7 mouse cellular contexts compared by ENCODE assay signal in genomic region chr7:141538852-141539555, GRCm38 (mm10). TPM values are rescaled to one million over a fixed set of nuclear protein-coding genes. Genes with fewer than 3 reads are reported as not detected.
A peak's percentile ranks its signal among the peaks of the same experiment; 100 is the strongest.
DNase-seq lines count a peak whose midpoint lies in the region; ATAC-seq and TF ChIP-seq lines count a peak whose summit lies in the region.

No protein-coding gene starts in this region.

- H3K36me3 ChIP-seq in kidney, embryonic 14.5 days (ENCODE audit: control insufficient read depth, insufficient read depth, low read length) = no peaks in the 10 kb centered on the region
- no peaks in the 10 kb centered on the region for H3K36me3 ChIP-seq in ES-E14 (ENCODE audit: control insufficient read depth, insufficient read depth, low read length, poor library complexity, severe bottlenecking)
- no peaks in the 10 kb centered on the region for H3K36me3 ChIP-seq in embryonic facial prominence, embryonic 12.5 days
- H3K36me3 ChIP-seq in intestine, embryonic 16.5 days (ENCODE audit: control insufficient read depth, insufficient read depth, low read length) = no peaks in the 10 kb centered on the region
- no peaks in the 10 kb centered on the region for H3K36me3 ChIP-seq in midbrain, postnatal 0 days (ENCODE audit: insufficient read depth, low read length)

- H3K4me2 ChIP-seq in kidney, embryonic 14.5 days (replicated peaks; ENCODE audit: low read depth, low read length) = peak overlapping the region; percentile 81
- H3K4me2 ChIP-seq in embryonic facial prominence, embryonic 12.5 days (replicated peaks) = peak overlapping the region; percentile 91
- H3K4me2 ChIP-seq in intestine, embryonic 16.5 days (ENCODE audit: low read depth, low read length) = peak overlapping the region; percentile 73
- H3K4me2 ChIP-seq in midbrain, postnatal 0 days (ENCODE audit: low read depth, low read length, poor library complexity, severe bottlenecking) = peak overlapping the region; percentile 85

- 11% methylated on average over 18 of the region's 18 CpGs for WGBS in kidney, embryonic 14.5 days
- 14% methylated on average over 18 of the region's 18 CpGs for WGBS in embryonic facial prominence, embryonic 12.5 days
- 8% methylated on average over 18 of the region's 18 CpGs for WGBS in intestine, embryonic 16.5 days
- 15% methylated on average over 18 of the region's 18 CpGs for WGBS in midbrain, postnatal 0 days

- TF ChIP-seq CTCF in midbrain, postnatal 0 days (IDR thresholded peaks at IDR 0.05) = no peak

- H3K27me3 ChIP-seq in kidney, embryonic 14.5 days (ENCODE audit: control insufficient read depth, insufficient read depth, low read length) = no peaks in the 10 kb centered on the region
- H3K27me3 ChIP-seq in embryonic facial prominence, embryonic 12.5 days = no peaks in the 10 kb centered on the region
- no peaks in the 10 kb centered on the region for H3K27me3 ChIP-seq in intestine, embryonic 16.5 days (replicated peaks; ENCODE audit: control insufficient read depth, insufficient read depth, low read length)
- H3K27me3 ChIP-seq in midbrain, postnatal 0 days (ENCODE audit: insufficient read depth, low read length) = no peaks in the 10 kb centered on the region

- ATAC-seq in kidney, embryonic 14.5 days (ENCODE audit: low FRiP score, low TSS enrichment) = peak; percentile 30; the same call in 1 of the 2 replicates
- no peak for ATAC-seq in embryonic facial prominence, embryonic 12.5 days (ENCODE audit: insufficient number of reproducible peaks, insufficient read depth, low FRiP score, low TSS enrichment)
- peak; percentile 32 for ATAC-seq in intestine, embryonic 16.5 days
- ATAC-seq in midbrain, postnatal 0 days (ENCODE audit: low FRiP score) = no peak; the same call in 1 of the 2 replicates

- peaks cover 12% of the 10 kb centered on the region for H3K4me1 ChIP-seq in kidney, embryonic 14.5 days (ENCODE audit: control insufficient read depth, insufficient read depth, low read length)
- peaks cover 0 to 3% of the 10 kb centered on the region in 2 experiments; a peak in 1 of 4 replicates for H3K4me1 ChIP-seq in ES-E14 (ENCODE audit: control insufficient read depth in 2 of 2, insufficient read depth in 2 of 2, low read length in 2 of 2, poor library complexity in 1 of 2)
- H3K4me1 ChIP-seq in embryonic facial prominence, embryonic 12.5 days = peaks cover 14% of the 10 kb centered on the region
- peaks cover 19% of the 10 kb centered on the region for H3K4me1 ChIP-seq in intestine, embryonic 16.5 days (ENCODE audit: control insufficient read depth, insufficient read depth, low read length)
- H3K4me1 ChIP-seq in midbrain, postnatal 0 days (ENCODE audit: insufficient read depth, low read length) = peaks cover 12% of the 10 kb centered on the region

- peak overlapping the region; percentile 59 for H3K4me3 ChIP-seq in kidney, embryonic 14.5 days (ENCODE audit: low read length)
- H3K4me3 ChIP-seq in ES-E14 (ENCODE audit: insufficient read depth in 1 of 2, low read depth in 1 of 2, low read length in 2 of 2, poor library complexity in 1 of 2, severe bottlenecking in 1 of 2) = peak overlapping the region; percentile 90 to 95
- peak overlapping the region; percentile 83 for H3K4me3 ChIP-seq in embryonic facial prominence, embryonic 12.5 days
- H3K4me3 ChIP-seq in intestine, embryonic 16.5 days (ENCODE audit: low read length) = peak overlapping the region; percentile 67
- peak overlapping the region; percentile 69 for H3K4me3 ChIP-seq in midbrain, postnatal 0 days (ENCODE audit: low read depth, low read length)

- no peak for DNase-seq in kidney, postnatal 14 days
- DNase-seq in ES-E14 (ENCODE audit: low read depth, low spot score) = no peak
- DNase-seq in midbrain, postnatal 0 days (ENCODE audit: low spot score) = no peak
- no peak for DNase-seq in left cerebral cortex, adult 8-10 months (ENCODE audit: low spot score in 2 of 2)

- in situ Hi-C loops in ES-E14 (cut with MboI; ENCODE audit: low sequenced_read_pairs in 2 of 2, unreplicated experiment in 2 of 2) = no loop called here

- H3K9me3 ChIP-seq in kidney, embryonic 14.5 days (ENCODE audit: control insufficient read depth, low read length) = no peaks in the 10 kb centered on the region
- no peaks in the 10 kb centered on the region for H3K9me3 ChIP-seq in ES-E14 (ENCODE audit: control insufficient read depth, insufficient read depth, low read depth, low read length)
- no peaks in the 10 kb centered on the region for H3K9me3 ChIP-seq in embryonic facial prominence, embryonic 12.5 days
- no peaks in the 10 kb centered on the region for H3K9me3 ChIP-seq in intestine, embryonic 16.5 days (ENCODE audit: control insufficient read depth, low read length)
- no peaks in the 10 kb centered on the region for H3K9me3 ChIP-seq in midbrain, postnatal 0 days (ENCODE audit: low read length)

- H3K27ac ChIP-seq in kidney, embryonic 14.5 days (ENCODE audit: low read depth, low read length) = peak overlapping the region; percentile 4; the same call in 1 of the 2 replicates
- peak overlapping the region; percentile 26; the same call in 1 of the 2 replicates for H3K27ac ChIP-seq in ES-E14 (ENCODE audit: insufficient read depth, low read depth, low read length, poor library complexity, severe bottlenecking)
- H3K27ac ChIP-seq in embryonic facial prominence, embryonic 12.5 days = peak overlapping the region; percentile 86
- H3K27ac ChIP-seq in intestine, embryonic 16.5 days (ENCODE audit: low read length) = peak overlapping the region; percentile 72
- H3K27ac ChIP-seq in midbrain, postnatal 0 days (ENCODE audit: low read depth, low read length) = peak overlapping the region; percentile 77

- H3K9ac ChIP-seq in kidney, embryonic 14.5 days (ENCODE audit: low read depth, low read length) = peak overlapping the region; percentile 70
- H3K9ac ChIP-seq in ES-E14 (ENCODE audit: insufficient read depth, low read depth, low read length, poor library complexity, severe bottlenecking) = peak overlapping the region; percentile 92
- H3K9ac ChIP-seq in embryonic facial prominence, embryonic 12.5 days = peak overlapping the region; percentile 69
- peak overlapping the region; percentile 81 for H3K9ac ChIP-seq in intestine, embryonic 16.5 days (ENCODE audit: low read depth, low read length)
- H3K9ac ChIP-seq in midbrain, postnatal 0 days (replicated peaks; ENCODE audit: low read length, poor library complexity, severe bottlenecking) = peak overlapping the region; percentile 76

TF ChIP-seq in ES-E14, 5 proteins besides CTCF, POLR2A, EP300 and RAD21:
- TF ChIP-seq HCFC1 (IDR thresholded peaks at IDR 0.05; ENCODE audit: borderline replicate concordance, insufficient read depth, low read length) (no peak), ZNF384 (IDR thresholded peaks at IDR 0.05; ENCODE audit: low read depth, low read length) (no peak), CHD2 (IDR thresholded peaks at IDR 0.05; ENCODE audit: low read depth, low read length) (no peak), MAFK (IDR thresholded peaks at IDR 0.05; ENCODE audit: insufficient read depth, low read depth, low read length) (no peak), ZC3H11A (IDR thresholded peaks at IDR 0.05; ENCODE audit: borderline replicate concordance, low read depth, low read length) (no peak)
TF ChIP-seq in ES-E14: peak in this region for 0.

RNA-seq across cellular contexts. Expression of gene Chid1, which starts 0.7 kb away (rescaled TPM):
- 28.9 and 38.8 TPM in 2 replicates for polyA plus RNA-seq in kidney, embryonic 14.5 days (2014; fragmentation: Nextera tagmentation; extraction: Ambion mirVana)
- 30.1 and 46.1 TPM in 2 replicates for total RNA-seq in ES-E14 (2012; rRNA removed)
- 32.5 and 34.7 TPM in 2 replicates for polyA plus RNA-seq in embryonic facial prominence, embryonic 12.5 days (2016; fragmentation: Nextera tagmentation; extraction: Ambion mirVana)
- polyA plus RNA-seq in intestine, embryonic 16.5 days (2015; fragmentation: Nextera tagmentation; extraction: Ambion mirVana) = 69.8 and 76.5 TPM in 2 replicates
- 35.4 and 42.8 TPM in 2 replicates for total RNA-seq in midbrain, postnatal 0 days (2014; rRNA removed)
- polyA plus RNA-seq in midbrain, postnatal 0 days (2015; fragmentation: Nextera tagmentation; extraction: Ambion mirVana) = 47.5 and 55.4 TPM in 2 replicates
- total RNA-seq in left cerebral cortex, adult 8-10 months (2022) = 10 to 100 TPM; 66.8 to 72.6 (median 69.2) TPM

RNA-seq across cellular contexts. Expression of gene Ap2a2, which starts 23.0 kb away (rescaled TPM):
- 47.0 and 76.3 TPM in 2 replicates for polyA plus RNA-seq in kidney, embryonic 14.5 days (2014; fragmentation: Nextera tagmentation; extraction: Ambion mirVana)
- 98.8 and 103 TPM in 2 replicates for total RNA-seq in ES-E14 (2012; rRNA removed)
- polyA plus RNA-seq in embryonic facial prominence, embryonic 12.5 days (2016; fragmentation: Nextera tagmentation; extraction: Ambion mirVana) = 99.2 and 102 TPM in 2 replicates
- polyA plus RNA-seq in intestine, embryonic 16.5 days (2015; fragmentation: Nextera tagmentation; extraction: Ambion mirVana) = 89.4 and 103 TPM in 2 replicates
- total RNA-seq in midbrain, postnatal 0 days (2014; rRNA removed) = 203 and 220 TPM in 2 replicates
- polyA plus RNA-seq in midbrain, postnatal 0 days (2015; fragmentation: Nextera tagmentation; extraction: Ambion mirVana) = 129 TPM in 2 replicates
- 100 to 1,000 TPM; 188 to 206 (median 202) TPM for total RNA-seq in left cerebral cortex, adult 8-10 months (2022)

Comparison
In these comparisons a context has a peak if more than half of its experiments do, and no peak if none do; other contexts are left out.
1. ATAC-seq: peak in kidney, embryonic 14.5 days (single experiment) and intestine, embryonic 16.5 days (single experiment); none in embryonic facial prominence, embryonic 12.5 days (single experiment) and midbrain, postnatal 0 days (single experiment).
2. H3K27ac ChIP-seq: peak in every context shown above with its lines; median percentile 86 in embryonic facial prominence, embryonic 12.5 days; 77 in midbrain, postnatal 0 days; 72 in intestine, embryonic 16.5 days; 26 in ES-E14; 4 in kidney, embryonic 14.5 days.
3. Peak in every context shown above with its lines, with median percentiles within 50 percentile points of each other: H3K4me2 ChIP-seq, H3K4me3 ChIP-seq and H3K9ac ChIP-seq.